Mouse (Mus musculus) G1E (cell line): Measurements from ENCODE around the gene Paf1.

Experiments
- CTCF ChIP-seq: IDR thresholded peaks from 2 replicates; pipeline ENCODE4 v1.5.1; 2012; ENCODE audit warnings: low read depth, low read length, inconsistent platforms, mixed read lengths
- GATA1 ChIP-seq: IDR thresholded peaks from 2 replicates; pipeline ENCODE4 v1.6.1; 2012; ENCODE audit warnings: borderline replicate concordance, low read length, inconsistent platforms, mixed read lengths
- GATA2 ChIP-seq: IDR thresholded peaks from 2 replicates; pipeline ENCODE4 v1.6.1; 2012; ENCODE audit warnings: low read depth, low read length, inconsistent platforms, borderline replicate concordance
- POLR2AphosphoS5 ChIP-seq: IDR thresholded peaks from 2 replicates; pipeline ENCODE4 v1.6.1; 2012; ENCODE audit warnings: low read depth, low read length, inconsistent platforms; ENCODE audit not compliant: insufficient replicate concordance

DNA sequence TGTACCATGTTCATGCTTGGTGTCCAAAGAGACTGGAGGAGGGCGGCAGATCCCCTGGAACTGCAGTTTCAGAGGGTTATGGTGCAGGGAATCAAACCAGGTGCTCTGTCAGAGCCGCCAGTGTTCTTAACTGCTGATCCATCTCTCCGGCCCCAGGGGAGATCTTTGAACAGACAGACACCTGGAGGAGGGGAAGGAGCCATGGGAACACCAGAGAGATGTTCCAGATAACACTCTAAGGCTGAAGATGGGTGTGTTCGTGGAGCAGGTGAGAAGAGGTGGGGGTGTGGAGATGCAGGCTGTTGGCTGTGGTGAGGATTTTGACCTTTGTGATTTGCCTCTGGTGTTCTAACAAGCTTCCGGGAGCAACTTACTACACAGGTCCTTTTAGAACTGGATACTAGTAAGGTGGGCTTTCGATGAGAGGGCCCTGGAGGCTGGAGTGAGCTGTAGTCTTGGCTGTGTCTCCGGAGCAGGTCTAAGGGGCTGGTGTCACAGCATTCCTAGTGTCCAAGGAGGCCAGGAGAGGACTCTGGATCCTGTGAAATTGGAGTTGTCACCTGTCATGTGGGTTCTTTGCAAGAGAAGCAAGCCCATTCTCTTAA lies 18.8 kb upstream of the Paf1 start:
- TF ChIP-seq CTCF (no peak), GATA1 (no peak), GATA2 (no peak), POLR2AphosphoS5 (no peak)
